Mouse (Mus musculus): ENCODE measurements around the gene E2f6. TPM values are rescaled to one million over a fixed set of nuclear protein-coding genes. Genes with fewer than 3 reads are reported as not detected.
A peak's percentile ranks its signal among the peaks of the same experiment; 100 is the strongest.

E2f6 gene
- total and polyA plus RNA-seq, 2 experiments from 2014 or later, result 34.1 to 50.4 TPM

DNA sequence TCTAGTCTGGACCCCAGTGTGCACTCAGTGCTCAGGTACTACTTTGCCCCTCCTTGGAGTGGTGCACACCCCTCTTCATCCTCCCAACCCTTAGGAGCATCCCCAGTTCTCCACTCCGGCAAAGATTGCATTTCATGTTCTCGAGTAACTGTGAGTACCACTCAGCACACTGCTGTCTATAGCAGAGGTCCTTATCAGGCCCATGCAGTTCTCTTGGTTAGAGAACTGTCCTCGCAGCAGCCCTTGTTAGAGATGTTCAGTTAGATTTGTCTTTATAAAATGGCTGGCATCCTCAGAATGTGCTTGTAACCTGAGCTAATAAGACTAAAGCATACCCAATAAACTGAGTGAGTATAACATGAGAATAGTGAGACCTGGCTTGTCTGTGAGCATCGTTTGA lies 6.4 kb downstream of the E2f6 start:
- no peaks in the 10 kb centered on the region for H3K9me3 ChIP-seq (replicated peaks; ENCODE audit: control insufficient read depth, low read length)
- no peak for ATAC-seq (ENCODE audit: insufficient read depth, low read depth)
- H3K27ac ChIP-seq (ENCODE audit: low read depth), result no peak overlapping the region
- WGBS, result 80% methylated on average over 4 of the region's 4 CpGs
- peaks cover 5% of the 10 kb centered on the region for H3K4me1 ChIP-seq (ENCODE audit: control insufficient read depth, insufficient read depth)
- TF ChIP-seq EP300 (IDR thresholded peaks at IDR 0.05; ENCODE audit: low read depth) (no peak), CTCF (IDR thresholded peaks at IDR 0.05; ENCODE audit: low read depth) (no peak)
- H3K4me3 ChIP-seq (ENCODE audit: low read depth, low read length), result no peak overlapping the region
- no peak overlapping the region for H3K9ac ChIP-seq (replicated peaks; ENCODE audit: low read depth, low read length)
- H3K4me2 ChIP-seq (ENCODE audit: low read depth, low read length), result no peak overlapping the region
- no peak for DNase-seq (ENCODE audit: low spot score)
- H3K27me3 ChIP-seq (ENCODE audit: control insufficient read depth, insufficient read depth, low read length), result no peaks in the 10 kb centered on the region
- H3K36me3 ChIP-seq (replicated peaks; ENCODE audit: control insufficient read depth, insufficient read depth, low read length), result peaks cover 65% of the 10 kb centered on the region

DNA sequence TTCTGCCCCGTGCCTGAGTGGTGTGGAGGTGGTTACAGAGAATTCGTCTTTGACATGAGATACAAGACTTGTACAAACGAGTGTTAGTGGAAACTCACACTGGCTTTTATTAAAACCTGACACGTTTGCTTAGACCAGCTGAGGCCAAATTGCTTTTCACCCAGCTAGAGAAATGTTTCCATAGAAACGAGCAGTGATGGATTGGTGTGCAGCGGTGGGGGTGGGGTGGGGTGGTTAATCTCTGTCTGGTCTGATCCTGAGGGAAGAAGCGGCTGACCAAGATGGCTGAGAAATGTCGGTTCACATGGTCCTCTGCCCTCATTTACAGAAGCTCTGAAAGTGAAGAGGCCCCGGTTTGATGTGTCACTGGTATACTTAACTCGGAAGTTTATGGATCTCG lies 7.8 kb downstream of the E2f6 start:
- Histone ChIP-seq H3K4me3 (ENCODE audit: low read depth, low read length) (no peak overlapping the region), H3K27ac (ENCODE audit: low read depth) (no peak overlapping the region), H3K36me3 (replicated peaks; ENCODE audit: control insufficient read depth, insufficient read depth, low read length) (peaks cover 78% of the 10 kb centered on the region), H3K9me3 (replicated peaks; ENCODE audit: control insufficient read depth, low read length) (no peaks in the 10 kb centered on the region), H3K27me3 (ENCODE audit: control insufficient read depth, insufficient read depth, low read length) (no peaks in the 10 kb centered on the region), H3K4me2 (ENCODE audit: low read depth, low read length) (no peak overlapping the region), H3K4me1 (ENCODE audit: control insufficient read depth, insufficient read depth) (no peaks in the 10 kb centered on the region), H3K9ac (replicated peaks; ENCODE audit: low read depth, low read length) (no peak overlapping the region)
- ATAC-seq (ENCODE audit: insufficient read depth, low read depth) (no peak), DNase-seq (ENCODE audit: low spot score) (no peak)
- no peak for TF ChIP-seq EP300 (IDR thresholded peaks at IDR 0.05; ENCODE audit: low read depth)
- WGBS, result 80% methylated on average over 11 of the region's 11 CpGs

DNA sequence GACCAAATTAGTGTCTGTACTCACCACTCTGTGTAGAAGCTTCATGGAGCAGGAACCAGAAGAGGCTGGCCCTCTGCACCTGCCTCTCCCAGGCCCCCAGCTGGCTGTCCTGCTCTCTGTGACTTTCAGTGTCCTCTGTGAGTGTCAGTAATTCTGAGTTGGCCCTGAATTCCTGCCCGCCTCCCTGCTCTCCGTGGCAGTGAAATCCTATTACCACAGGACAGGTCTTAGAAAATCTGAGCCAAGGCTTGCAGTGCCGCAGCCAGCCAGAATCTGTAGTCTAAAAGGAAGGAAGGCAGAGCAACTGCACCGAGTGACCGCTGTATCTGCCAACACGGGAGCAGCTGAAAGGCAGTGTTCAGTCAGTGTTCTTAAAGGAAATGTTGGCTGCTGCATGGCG lies 10.0 kb downstream of the E2f6 start:
- Histone ChIP-seq H3K9ac (replicated peaks; ENCODE audit: low read depth, low read length) (no peak overlapping the region), H3K36me3 (replicated peaks; ENCODE audit: control insufficient read depth, insufficient read depth, low read length) (peaks cover 89% of the 10 kb centered on the region), H3K27me3 (ENCODE audit: control insufficient read depth, insufficient read depth, low read length) (no peaks in the 10 kb centered on the region), H3K27ac (ENCODE audit: low read depth) (peak overlapping the region; percentile 71), H3K4me3 (ENCODE audit: low read depth, low read length) (no peak overlapping the region), H3K4me1 (ENCODE audit: control insufficient read depth, insufficient read depth) (no peaks in the 10 kb centered on the region), H3K9me3 (replicated peaks; ENCODE audit: control insufficient read depth, low read length) (no peaks in the 10 kb centered on the region), H3K4me2 (ENCODE audit: low read depth, low read length) (no peak overlapping the region)
- DNase-seq (ENCODE audit: low spot score) (peak; percentile 43), ATAC-seq (ENCODE audit: insufficient read depth, low read depth) (peak; percentile 88)
- 44% methylated on average over 7 of the region's 7 CpGs for WGBS
- no peak for TF ChIP-seq EP300 (IDR thresholded peaks at IDR 0.05; ENCODE audit: low read depth)
- TF ChIP-seq CTCF (IDR thresholded peaks at IDR 0.05; ENCODE audit: low read depth), result no peak

DNA sequence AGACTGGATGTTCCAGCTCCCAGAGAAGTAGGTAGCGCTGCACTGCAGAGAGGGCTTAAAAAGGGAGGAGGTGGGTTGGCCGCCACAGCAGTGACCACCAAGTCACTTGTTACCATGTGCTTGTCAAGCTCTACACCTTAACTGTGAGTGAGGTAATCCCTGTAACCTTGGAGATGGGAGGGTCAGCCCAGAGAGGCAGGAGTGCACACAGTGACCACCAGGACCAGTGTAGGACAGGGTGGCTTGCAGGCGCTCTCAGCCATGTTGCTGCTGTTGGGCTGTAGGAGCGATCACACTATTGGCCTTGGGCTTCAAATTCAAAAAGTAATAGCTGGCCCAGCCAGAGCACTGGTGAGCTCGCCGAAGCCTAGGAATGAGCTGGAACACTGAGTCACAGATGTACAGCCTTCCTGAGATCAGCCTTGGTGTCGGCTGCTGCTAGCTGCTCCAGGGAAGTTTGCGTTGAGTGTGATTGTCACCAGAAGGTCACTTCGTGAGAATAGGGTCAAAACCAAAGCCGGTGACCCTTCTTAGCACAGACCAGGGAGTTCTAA lies 11.5 kb downstream of the E2f6 start:
- H3K4me3 ChIP-seq (ENCODE audit: low read depth, low read length), result no peak overlapping the region
- no peaks in the 10 kb centered on the region for H3K27me3 ChIP-seq (ENCODE audit: control insufficient read depth, insufficient read depth, low read length)
- H3K27ac ChIP-seq (ENCODE audit: low read depth), result no peak overlapping the region
- H3K4me2 ChIP-seq (ENCODE audit: low read depth, low read length), result no peak overlapping the region
- ATAC-seq (ENCODE audit: insufficient read depth, low read depth) (no peak), DNase-seq (ENCODE audit: low spot score) (no peak)
- H3K36me3 ChIP-seq (replicated peaks; ENCODE audit: control insufficient read depth, insufficient read depth, low read length), result peaks cover 87% of the 10 kb centered on the region
- 89% methylated on average over 10 of the region's 10 CpGs for WGBS
- H3K9me3 ChIP-seq (replicated peaks; ENCODE audit: control insufficient read depth, low read length), result no peaks in the 10 kb centered on the region
- TF ChIP-seq CTCF (IDR thresholded peaks at IDR 0.05; ENCODE audit: low read depth), result no peak
- no peak for TF ChIP-seq EP300 (IDR thresholded peaks at IDR 0.05; ENCODE audit: low read depth)
- no peak overlapping the region for H3K9ac ChIP-seq (replicated peaks; ENCODE audit: low read depth, low read length)
- H3K4me1 ChIP-seq (ENCODE audit: control insufficient read depth, insufficient read depth), result no peaks in the 10 kb centered on the region

DNA sequence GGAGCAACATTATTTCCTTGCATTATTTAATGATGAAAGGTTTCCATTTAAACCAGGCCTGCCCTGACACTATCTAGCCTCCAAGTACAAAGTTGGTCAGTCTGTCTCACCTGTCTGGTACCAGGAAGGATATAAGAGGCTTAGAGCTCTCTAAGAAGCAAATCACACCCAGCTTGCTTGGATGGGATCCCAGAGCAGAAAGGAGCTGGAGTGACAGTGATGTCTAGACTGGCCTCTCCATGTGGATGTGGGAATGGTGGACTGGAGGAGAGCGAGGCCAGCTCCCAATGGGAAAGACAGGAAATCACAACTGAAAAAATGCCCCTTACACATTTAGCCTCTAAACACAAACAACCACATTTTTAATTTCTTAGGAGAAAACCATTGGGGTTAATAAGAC lies 12.9 kb downstream of the E2f6 start:
- TF ChIP-seq CTCF (IDR thresholded peaks at IDR 0.05; ENCODE audit: low read depth) (no peak), EP300 (IDR thresholded peaks at IDR 0.05; ENCODE audit: low read depth) (no peak)
- peaks cover 75% of the 10 kb centered on the region for H3K36me3 ChIP-seq (replicated peaks; ENCODE audit: control insufficient read depth, insufficient read depth, low read length)
- 77% methylated on average over 1 of the region's 1 CpGs for WGBS

DNA sequence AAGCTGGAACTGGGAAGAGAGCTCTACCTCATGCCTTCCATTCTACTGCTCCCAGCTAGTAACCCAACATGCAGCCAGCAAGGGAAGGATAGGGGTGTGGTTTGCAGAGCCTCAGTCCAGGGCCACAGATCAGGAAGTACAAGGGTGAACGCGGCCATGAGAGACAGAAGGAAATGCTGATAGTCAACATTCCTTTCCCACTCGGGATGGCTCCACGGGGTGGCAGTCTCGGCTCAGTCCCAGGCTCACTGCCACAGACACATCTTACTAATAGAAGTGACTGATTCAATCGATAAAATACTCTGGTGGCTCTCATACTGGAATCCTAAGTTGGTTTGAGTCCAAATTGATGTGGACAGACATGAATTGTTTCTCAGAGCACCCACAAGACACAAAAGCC lies 17.7 kb downstream of the E2f6 start:
- Histone ChIP-seq H3K27ac (ENCODE audit: low read depth) (peak overlapping the region; percentile 35; the same call in 1 of the 2 replicates), H3K4me1 (ENCODE audit: control insufficient read depth, insufficient read depth) (no peaks in the 10 kb centered on the region), H3K4me3 (ENCODE audit: low read depth, low read length) (no peak overlapping the region), H3K9me3 (replicated peaks; ENCODE audit: control insufficient read depth, low read length) (no peaks in the 10 kb centered on the region), H3K4me2 (ENCODE audit: low read depth, low read length) (no peak overlapping the region), H3K36me3 (replicated peaks; ENCODE audit: control insufficient read depth, insufficient read depth, low read length) (peaks cover 28% of the 10 kb centered on the region), H3K9ac (replicated peaks; ENCODE audit: low read depth, low read length) (no peak overlapping the region), H3K27me3 (ENCODE audit: control insufficient read depth, insufficient read depth, low read length) (no peaks in the 10 kb centered on the region)
- TF ChIP-seq CTCF (IDR thresholded peaks at IDR 0.05; ENCODE audit: low read depth) (peak; percentile 73), EP300 (IDR thresholded peaks at IDR 0.05; ENCODE audit: low read depth) (no peak)
- DNase-seq (ENCODE audit: low spot score) (peak; percentile 59), ATAC-seq (ENCODE audit: insufficient read depth, low read depth) (peak; percentile 73)
- WGBS, result 13% methylated on average over 6 of the region's 6 CpGs

More for the DNA sequence above, 12.9 kb downstream of the E2f6 start:
- no peak overlapping the region for H3K9ac ChIP-seq (replicated peaks; ENCODE audit: low read depth, low read length)
- no peaks in the 10 kb centered on the region for H3K27me3 ChIP-seq (ENCODE audit: control insufficient read depth, insufficient read depth, low read length)
- no peaks in the 10 kb centered on the region for H3K9me3 ChIP-seq (replicated peaks; ENCODE audit: control insufficient read depth, low read length)
- no peak overlapping the region for H3K27ac ChIP-seq (ENCODE audit: low read depth)
- H3K4me3 ChIP-seq (ENCODE audit: low read depth, low read length), result no peak overlapping the region
- no peaks in the 10 kb centered on the region for H3K4me1 ChIP-seq (ENCODE audit: control insufficient read depth, insufficient read depth)
- DNase-seq (ENCODE audit: low spot score) (no peak), ATAC-seq (ENCODE audit: insufficient read depth, low read depth) (no peak)
- no peak overlapping the region for H3K4me2 ChIP-seq (ENCODE audit: low read depth, low read length)

All from heart, postnatal 0 days (tissue).